Mouse (Mus musculus) spleen, adult 18-20 months (tissue): Measurements from ENCODE around the gene Zfp704.

Experiments
- DNase-seq, 2 experiments: peaks; one replicate each; pipeline ENCODE4 v3.0.0; 2022; ENCODE audit warnings: mixed read lengths in 2 of 2

The Zfp704 gene

DNA sequence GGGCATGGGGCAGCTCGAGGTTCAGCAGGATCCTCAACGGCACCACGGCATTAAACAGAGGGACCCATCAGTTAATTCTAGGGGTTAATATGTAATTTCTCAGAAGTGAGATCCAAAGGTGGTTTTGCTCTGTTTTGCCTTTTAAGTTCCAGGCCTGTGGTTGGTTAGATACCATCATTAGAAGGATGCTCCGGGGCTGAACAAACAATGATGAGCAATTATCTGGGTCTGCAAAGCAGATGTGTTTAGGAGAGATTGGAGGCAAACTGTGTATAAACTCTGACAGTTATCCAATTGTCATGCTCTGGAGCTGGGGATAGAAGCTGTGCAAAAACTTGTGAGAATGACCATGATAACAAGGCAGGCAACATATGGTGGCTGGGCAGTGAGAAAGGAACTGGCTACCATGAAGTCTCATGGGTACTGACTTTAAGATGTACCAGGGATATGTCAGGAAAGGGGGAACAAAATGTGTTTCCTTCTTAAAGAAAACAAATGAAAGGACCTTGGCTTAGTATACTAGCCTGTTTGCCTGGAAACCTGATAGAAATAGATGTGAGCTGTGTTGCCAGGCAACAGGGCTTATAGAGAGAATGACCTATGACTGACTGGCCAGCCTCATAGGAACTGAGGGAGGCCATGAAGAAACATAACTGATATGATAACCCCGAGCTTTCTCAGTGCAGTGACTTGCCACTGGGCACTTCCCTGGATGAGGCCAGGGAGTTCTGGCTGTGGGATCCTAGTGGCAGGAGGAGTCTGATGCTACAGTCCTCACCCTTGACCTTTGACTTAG, 206.4 kb downstream of the Zfp704 start:
- no peak for DNase-seq

DNA sequence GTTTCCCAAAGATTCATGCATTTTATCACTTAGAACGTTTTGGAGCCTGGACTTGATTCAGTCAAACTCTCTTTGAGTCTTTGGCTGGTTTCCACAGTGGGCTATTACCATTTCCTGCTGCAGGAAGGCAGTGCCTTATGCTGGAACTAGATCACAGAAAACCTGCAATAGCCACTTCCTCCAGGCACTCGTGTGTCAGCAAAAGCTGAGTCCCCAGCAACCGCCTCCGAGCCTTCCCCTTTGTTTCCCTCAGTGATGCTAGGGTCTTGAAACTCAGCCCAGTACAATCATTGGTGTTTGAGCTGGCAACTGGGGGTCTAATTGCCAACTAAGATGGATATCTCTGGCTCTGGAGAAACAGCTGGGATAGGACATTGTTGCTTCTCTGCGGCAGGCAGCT, 207.0 kb downstream of the Zfp704 start:
- DNase-seq, result no peak

DNA sequence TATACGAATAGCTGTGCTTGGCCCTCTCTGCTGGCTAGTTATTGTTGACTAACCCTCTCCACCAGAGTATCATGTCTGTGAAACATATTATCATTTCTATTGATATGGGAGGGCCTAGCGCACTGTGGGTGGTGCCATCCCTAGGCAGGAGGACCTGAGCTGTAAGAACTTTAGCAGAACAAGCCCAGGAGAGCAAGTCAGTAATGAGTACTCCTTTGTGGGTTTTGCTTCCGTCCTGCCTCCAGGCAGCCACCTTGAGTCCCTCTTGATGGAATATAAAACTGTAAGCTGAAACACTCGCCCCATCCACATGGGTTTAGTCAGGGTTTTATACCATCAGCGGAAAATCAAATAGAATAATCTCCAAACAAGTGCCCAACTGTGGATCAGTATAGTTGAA, 207.5 kb downstream of the Zfp704 start:
- DNase-seq, result no peak

DNA sequence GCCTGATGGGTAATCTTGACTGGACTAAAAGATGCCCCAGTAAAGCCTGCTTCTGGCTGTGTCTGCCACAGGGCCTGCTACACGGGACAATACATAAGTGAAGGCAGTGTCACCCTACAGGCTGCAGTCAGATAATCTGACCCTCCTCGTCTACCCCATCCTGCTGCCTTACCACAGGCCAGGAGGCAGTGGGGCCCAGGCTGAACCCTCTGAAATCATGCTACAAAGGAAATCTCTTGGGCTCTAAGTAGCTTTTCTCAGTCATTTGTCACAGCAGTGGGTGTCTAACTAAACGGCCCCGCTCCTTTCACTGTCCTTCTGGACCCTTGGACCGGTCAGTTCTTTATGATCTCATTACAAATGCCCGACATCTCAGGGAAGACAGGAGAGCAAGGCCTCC, 208.2 kb downstream of the Zfp704 start:
- DNase-seq, result no peak

DNA sequence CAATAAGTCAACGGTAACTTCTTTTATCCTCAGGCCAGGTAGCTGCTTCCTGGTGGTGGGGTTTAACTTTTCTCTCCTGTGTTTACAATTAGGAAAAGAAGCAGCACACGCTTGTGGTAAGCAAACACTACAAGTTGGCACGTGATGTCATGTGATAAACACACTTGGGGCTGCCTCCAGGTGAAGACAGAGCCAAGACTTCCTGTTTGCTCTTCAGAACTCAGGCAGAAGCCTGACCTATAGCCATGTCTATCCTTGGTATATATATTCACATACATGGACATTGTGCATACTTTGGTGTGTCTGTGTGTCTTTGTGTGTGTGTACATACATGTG, 209.0 kb downstream of the Zfp704 start:
- DNase-seq, result no peak

DNA sequence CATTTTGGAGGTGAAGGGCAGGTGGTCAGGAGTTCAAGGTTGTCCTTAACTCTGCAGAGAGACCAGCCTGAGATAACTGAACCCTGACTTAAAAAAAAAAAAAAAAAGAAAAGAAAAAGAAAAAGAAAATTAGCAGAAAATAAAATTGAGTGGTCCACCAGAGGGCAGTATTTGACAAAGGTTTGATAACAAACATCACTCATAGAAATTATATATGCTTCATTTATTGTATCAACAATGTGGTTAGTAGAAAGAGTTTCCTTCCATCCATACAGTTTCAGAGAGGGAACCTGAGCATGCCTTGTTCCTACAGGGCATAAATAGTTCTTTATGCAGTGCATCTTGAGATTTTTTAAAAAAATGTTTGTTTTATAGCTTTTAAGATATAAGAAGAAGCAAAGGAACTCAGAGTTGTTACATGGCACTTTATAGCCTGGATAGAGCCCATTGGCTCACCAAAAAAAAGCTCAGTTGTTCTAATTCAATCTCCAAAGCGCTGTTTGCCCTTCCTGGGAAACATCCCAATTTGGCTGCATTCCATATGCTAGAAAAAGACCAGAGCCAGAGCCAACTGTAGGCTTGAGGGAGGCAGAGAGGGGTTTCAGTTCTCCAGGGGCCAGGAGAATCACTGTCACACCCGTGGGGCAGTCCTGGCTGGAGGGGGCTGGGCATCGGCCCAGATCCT, 209.5 kb downstream of the Zfp704 start:
- no peak for DNase-seq

DNA sequence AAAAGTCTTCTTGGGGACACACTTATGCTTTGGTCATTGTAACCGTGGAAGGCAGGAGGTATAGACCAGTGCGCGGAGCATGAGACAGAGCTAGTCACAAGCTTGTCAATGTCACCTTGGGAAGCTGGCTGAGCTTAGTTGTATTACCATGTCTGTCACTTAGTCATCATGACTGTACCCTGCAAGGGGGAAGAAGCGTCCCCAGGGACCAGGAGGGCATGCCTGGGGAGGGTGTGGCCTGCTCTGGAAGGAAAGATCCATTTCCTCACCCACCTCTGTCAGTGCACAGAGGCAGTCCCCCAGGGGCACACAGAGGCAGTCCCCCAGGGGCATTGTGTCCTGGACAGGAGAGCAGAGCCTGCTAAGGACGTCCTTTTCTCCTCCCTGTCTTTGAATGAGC, 211.6 kb downstream of the Zfp704 start:
- no peak for DNase-seq
